Mouse (Mus musculus): Measurements from ENCODE around the gene Azin2.
A peak's percentile ranks its signal among the peaks of the same experiment; 100 is the strongest.

Gene Azin2

GRCm38 (mm10) chr4:128942346-128942745 lies 19.9 kb downstream of the Azin2 start:
- DNase-seq (ENCODE audit: low spot score in 2 of 2), result no peak

GRCm38 (mm10) chr4:128935595-128935994 lies 26.6 kb downstream of the Azin2 start:
- DNase-seq (ENCODE audit: low spot score in 2 of 2), result no peak

DNA sequence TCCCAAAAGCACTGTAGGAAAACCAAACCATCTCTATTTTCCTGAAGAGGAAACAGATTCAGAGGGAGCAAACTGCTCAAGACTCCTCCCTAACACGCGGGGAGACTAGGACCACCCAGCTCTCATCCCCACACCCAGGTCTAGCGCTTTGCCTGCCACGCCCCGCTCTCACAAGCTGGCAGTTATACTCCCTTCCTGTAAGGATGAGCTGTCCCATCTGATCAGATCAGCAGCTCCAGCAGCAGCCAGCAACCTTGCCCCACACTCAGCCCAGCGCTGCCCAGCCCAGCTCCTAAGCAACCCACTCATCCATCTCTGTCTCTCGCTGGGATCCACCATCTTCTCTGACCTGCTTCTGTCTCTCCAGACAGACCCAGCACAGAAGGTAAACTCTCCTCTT lies 29.5 kb downstream of the Azin2 start:
- no peak for DNase-seq (ENCODE audit: low spot score in 2 of 2)

DNA sequence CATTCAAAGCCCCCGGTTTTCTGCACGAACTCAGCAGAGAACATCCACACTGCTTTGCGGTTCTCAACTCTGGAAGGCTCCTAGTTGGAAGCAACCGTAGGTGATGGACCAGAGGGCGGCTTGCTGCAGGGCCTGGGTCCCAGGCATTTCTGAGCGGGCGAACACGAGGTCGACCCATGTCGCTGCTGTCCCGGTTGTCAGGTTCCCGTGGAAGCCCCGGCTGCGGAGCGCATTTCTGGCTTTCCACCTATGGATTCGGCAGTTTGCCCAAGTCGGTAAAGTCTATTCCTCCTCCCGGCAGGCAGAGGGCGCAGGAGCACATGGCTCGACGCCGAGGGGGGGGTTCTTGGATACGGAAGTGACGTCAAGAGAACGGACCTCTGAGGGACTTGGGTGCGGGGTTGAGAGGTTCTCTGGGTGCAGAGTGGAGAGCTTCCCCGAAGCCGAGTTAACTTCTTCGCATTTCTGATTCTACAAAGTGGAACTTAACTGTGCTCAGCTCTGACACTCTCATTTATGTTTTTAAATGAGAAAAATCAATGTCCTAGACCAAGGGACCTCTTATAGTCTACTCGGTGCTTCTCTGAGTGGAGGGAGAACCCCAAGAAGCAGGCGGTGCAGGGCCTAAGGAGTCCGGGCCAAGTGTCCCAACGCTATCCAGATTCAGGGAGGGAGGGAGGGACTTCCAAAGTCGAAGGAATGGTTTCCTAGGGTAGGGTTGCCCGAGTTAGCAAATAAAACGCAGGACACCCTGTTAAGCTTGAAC lies 37.2 kb downstream of the Azin2 start:
- peak; percentile 17 to 70 for DNase-seq (ENCODE audit: low spot score in 2 of 2)

- DNase-seq (ENCODE audit: low spot score in 2 of 2), result no peak
These were observed 38.6 kb downstream of the Azin2 start for GRCm38 (mm10) chr4:128923603-128924002.

- no peak for DNase-seq (ENCODE audit: low spot score in 2 of 2)
These were observed 43.1 kb downstream of the Azin2 start for GRCm38 (mm10) chr4:128919106-128919505.

DNA sequence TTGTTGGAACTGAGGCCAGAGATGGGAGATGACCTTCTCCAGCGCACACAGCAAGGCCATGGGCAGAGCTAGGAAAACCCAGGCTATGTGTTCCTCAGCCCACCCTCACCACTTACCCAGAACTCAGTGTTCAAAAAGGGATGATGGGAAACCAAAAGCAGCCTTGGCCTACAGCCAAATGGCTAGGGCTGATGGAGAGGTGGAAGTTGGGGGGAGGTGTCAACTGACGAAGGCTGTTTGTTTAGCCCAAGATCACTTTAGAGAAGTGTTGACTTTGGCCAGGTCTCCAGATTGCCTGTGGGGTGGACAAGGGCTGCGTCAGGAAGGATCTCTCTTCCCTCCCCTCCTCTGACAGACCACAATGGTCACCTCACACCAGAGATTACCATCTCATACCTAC lies 44.1 kb downstream of the Azin2 start:
- DNase-seq (ENCODE audit: low spot score in 2 of 2), result no peak

- no peak for DNase-seq (ENCODE audit: low spot score in 2 of 2)
These were observed 44.5 kb downstream of the Azin2 start for GRCm38 (mm10) chr4:128917756-128918155.

GRCm38 (mm10) chr4:128917119-128917518 lies 45.1 kb downstream of the Azin2 start:
- no peak for DNase-seq (ENCODE audit: low spot score in 2 of 2)

DNA sequence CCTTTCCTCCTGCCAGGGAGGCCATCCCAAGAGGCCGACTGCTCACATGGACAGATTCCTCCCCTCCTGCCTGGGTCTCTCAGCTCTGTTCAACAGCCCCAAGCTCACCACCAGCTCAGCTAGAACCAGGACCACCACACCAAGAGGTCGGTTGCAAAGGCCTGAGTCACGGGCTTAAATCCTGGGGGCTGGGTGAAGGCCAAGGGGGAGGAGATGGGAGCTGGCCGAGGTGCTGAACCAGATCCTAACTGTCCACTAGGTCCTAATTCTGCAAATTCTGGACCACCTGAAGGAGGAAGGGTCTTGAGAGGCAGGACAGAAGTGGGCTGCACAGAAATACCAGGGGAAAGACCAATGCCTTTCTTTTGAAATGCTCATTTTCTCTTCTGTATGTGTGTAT lies 48.4 kb downstream of the Azin2 start:
- DNase-seq (ENCODE audit: low spot score in 2 of 2), result peak in 1 of 2 experiments; percentile 35

DNA sequence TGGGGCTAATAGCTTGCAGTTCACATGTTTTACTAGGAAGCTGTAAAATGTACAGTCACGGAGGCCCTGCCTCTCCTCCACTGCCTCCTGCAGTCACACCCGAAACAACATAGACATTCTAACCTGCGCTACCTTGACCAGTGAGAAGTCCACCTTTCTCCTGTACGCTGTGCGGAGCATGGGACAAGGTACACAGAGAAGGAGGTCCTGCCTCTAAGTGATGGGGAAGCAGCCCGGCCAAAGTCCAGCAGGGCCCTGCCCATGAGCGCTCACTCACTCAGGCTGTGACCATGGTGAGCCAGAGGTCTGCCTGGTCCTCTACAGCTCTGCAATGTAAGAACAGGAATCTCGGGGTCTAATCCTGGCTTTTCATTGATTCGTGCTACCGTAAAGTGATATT lies 50.2 kb downstream of the Azin2 start:
- DNase-seq (ENCODE audit: low spot score in 2 of 2), result no peak

- no peak for DNase-seq (ENCODE audit: low spot score in 2 of 2)
These were observed 51.8 kb downstream of the Azin2 start for GRCm38 (mm10) chr4:128910276-128911063.

GRCm38 (mm10) chr4:128909378-128909831 lies 52.8 kb downstream of the Azin2 start:
- no peak for DNase-seq (ENCODE audit: low spot score in 2 of 2)

GRCm38 (mm10) chr4:128908586-128909377 lies 53.5 kb downstream of the Azin2 start:
- DNase-seq (ENCODE audit: low spot score in 2 of 2), result peak in 1 of 2 experiments; percentile 48

GRCm38 (mm10) chr4:128907238-128907968 lies 54.8 kb downstream of the Azin2 start:
- DNase-seq (ENCODE audit: low spot score in 2 of 2), result no peak

DNA sequence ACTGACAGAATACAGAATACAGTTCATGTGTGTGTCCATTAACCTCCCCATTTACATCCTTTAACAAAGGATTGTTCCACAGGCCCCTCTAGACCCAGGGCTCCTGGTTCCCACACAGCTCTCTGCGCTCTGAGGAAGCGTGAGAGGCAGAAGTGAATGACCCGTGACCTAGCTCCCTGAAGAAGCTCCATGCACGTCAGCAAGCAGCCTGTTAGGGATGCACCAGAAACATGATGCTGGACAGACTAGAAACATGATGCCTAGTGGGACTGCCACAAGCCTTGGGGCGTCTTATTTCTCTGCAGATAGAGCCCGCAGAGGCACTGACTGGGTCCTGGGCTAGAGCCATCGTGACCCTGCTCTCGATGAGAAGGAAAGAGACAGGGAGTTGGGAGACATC lies 55.5 kb downstream of the Azin2 start:
- DNase-seq (ENCODE audit: low spot score in 2 of 2), result no peak

GRCm38 (mm10) chr4:128905251-128905650 lies 57.0 kb downstream of the Azin2 start:
- DNase-seq (ENCODE audit: low spot score in 2 of 2), result no peak

DNA sequence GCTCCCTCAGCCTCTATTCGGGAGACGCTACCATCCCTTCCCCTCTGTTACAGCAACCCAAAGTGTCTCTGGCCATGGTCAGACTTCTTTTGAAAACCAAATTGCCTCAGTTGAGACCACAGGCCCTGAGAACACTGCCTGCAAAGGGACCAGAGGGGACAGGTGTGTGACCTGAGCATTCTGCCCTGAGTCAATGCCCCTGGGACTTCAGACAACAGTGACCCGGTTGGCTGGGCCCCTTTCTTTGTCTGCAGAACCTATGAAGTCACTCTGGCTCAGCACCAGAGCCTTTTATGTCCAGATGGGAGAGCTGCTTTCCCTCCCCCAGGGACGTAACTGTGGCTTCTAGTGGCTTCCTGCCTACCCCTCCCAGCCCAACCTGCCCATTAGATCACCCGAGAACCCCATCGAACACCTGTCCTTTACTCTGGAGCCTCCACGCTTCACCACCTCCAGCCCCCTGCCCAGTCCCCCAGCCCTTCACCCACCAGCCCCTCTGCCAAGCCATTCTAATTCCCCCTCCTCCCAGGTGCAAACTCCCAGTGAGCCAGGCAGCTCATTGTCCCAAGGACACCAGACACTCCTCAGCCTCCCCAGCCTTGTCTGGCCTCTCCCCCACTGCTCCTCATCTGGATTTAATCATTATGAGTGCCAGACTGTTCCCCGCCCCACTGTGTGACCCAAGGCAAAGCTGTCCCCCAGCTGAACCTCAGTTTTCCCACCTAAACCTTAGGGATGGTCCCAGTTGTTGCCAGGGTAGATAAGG lies 58.0 kb downstream of the Azin2 start:
- DNase-seq (ENCODE audit: low spot score in 2 of 2), result no peak

GRCm38 (mm10) chr4:128902390-128902789 lies 59.9 kb downstream of the Azin2 start:
- no peak for DNase-seq (ENCODE audit: low spot score in 2 of 2)

DNA sequence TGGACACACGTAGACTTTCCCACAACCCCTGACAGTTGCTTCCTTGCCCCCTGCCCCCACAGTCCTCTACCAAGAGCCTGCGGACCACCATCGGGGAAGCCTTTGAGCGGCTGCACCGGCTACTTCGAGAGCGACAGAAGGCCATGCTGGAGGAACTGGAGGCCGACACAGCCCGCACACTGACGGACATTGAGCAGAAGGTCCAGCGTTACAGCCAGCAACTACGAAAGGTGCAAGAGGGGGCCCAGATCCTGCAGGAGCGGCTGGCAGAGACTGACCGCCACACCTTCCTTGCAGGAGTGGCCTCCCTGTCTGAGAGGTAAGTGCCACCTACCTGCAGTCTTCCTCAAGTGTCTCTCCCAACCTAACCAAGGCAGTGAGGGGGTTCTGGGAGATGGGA lies 61.8 kb downstream of the Azin2 start:
- DNase-seq (ENCODE audit: low spot score in 2 of 2), result no peak

- DNase-seq (ENCODE audit: low spot score in 2 of 2), result peak in 1 of 2 experiments; percentile 48
These were observed 62.9 kb downstream of the Azin2 start for GRCm38 (mm10) chr4:128899332-128899731.
